ENCODE assay signal across 9 mouse cellular contexts in the genomic region with DNA sequence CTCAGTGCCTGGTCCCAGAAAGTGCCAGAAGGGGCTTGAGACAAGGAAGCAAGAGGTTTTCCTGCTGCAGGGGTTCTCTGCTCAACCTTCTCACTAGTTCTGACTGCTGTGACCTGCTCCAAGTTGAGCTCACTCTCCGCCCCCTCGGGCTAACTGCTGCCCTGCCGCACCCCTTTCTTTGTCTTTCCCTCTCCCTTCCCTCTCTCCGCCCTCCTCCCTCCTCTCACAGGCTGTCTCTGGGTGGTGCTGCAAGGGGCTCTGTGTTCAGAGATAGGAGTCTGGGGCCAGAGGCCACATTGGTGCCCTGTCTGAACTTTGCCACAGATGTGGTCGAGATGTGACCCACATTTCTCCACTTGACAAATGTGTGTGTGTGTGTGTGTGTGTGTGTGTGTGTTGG. TPM values are rescaled to one million over a fixed set of nuclear protein-coding genes. Genes with fewer than 3 reads are reported as not detected.
DNase-seq lines count a peak whose midpoint lies in the region; ATAC-seq lines count a peak whose summit lies in the region.
"Had no signal": no experiment of that assay in that cellular context is flagged by ENCODE, and none has a peak within 500 bp of the region (broad histone marks: within the 10 kb centered on the region; RNA-seq: fewer than 3 reads in every experiment).

A gene (minus strand): TSS at position 375 of the 400 bp plus-strand sequence.

- no peak within 1 kb of the TSS; the same call in 1 of the 2 replicates for H3K4me3 ChIP-seq in forebrain, embryonic 10.5 days
- H3K4me3 ChIP-seq in forebrain, embryonic 13.5 days = no peak within 1 kb of the TSS
- peak within 1 kb of the TSS; percentile 27 for H3K4me3 ChIP-seq in liver, embryonic 12.5 days

- no peaks in the 10 kb centered on the region for H3K27me3 ChIP-seq in forebrain, embryonic 10.5 days (ENCODE audit: poor library complexity, severe bottlenecking)
- H3K27me3 ChIP-seq in forebrain, embryonic 13.5 days = no peaks in the 10 kb centered on the region
- no peaks in the 10 kb centered on the region for H3K27me3 ChIP-seq in liver, embryonic 12.5 days (replicated peaks)

- peaks cover 54% of the 10 kb centered on the region for H3K4me1 ChIP-seq in forebrain, embryonic 10.5 days
- 0 out of 2 replicates have a peak, but pooled peaks cover 7% of the 10 kb centered on the region for H3K4me1 ChIP-seq in forebrain, embryonic 13.5 days
- peaks cover 57% of the 10 kb centered on the region for H3K4me1 ChIP-seq in liver, embryonic 12.5 days

- H3K9me3 ChIP-seq in forebrain, embryonic 10.5 days = no peaks in the 10 kb centered on the region
- H3K9me3 ChIP-seq in forebrain, embryonic 13.5 days (replicated peaks) = no peaks in the 10 kb centered on the region
- no peaks in the 10 kb centered on the region for H3K9me3 ChIP-seq in liver, embryonic 12.5 days (replicated peaks)

- peak; percentile 52 for DNase-seq in forebrain, embryonic 10.5 days (ENCODE audit: extremely low spot score, low spot score)
- DNase-seq in urinary bladder, adult 2 months (ENCODE audit: low spot score) = no peak
- no peak for DNase-seq in urinary bladder, postnatal 25 days (ENCODE audit: low spot score)
- no peak for DNase-seq in right cerebral cortex, postnatal 14 days
- no peak for DNase-seq in spleen, postnatal 36 days (ENCODE audit: low spot score in 2 of 2)
- DNase-seq: cerebellum, adult 9-11 months had no signal

- H3K36me3 ChIP-seq in forebrain, embryonic 10.5 days (replicated peaks) = no peaks in the 10 kb centered on the region
- H3K36me3 ChIP-seq in forebrain, embryonic 13.5 days (ENCODE audit: poor library complexity, severe bottlenecking) = no peaks in the 10 kb centered on the region
- no peaks in the 10 kb centered on the region for H3K36me3 ChIP-seq in liver, embryonic 12.5 days

- no peak for ATAC-seq in forebrain, embryonic 13.5 days
- peak; percentile 93 for ATAC-seq in liver, embryonic 12.5 days
- ATAC-seq in frontal cortex, adult (ENCODE audit: low TSS enrichment) = no peak

- H3K4me2 ChIP-seq in forebrain, embryonic 13.5 days = no peak within 1 kb of the TSS
- peak within 1 kb of the TSS; percentile 65 for H3K4me2 ChIP-seq in liver, embryonic 12.5 days

- WGBS in forebrain, embryonic 10.5 days = 14% methylated on average over 5 of the region's 5 CpGs
- 19% methylated on average over 5 of the region's 5 CpGs for WGBS in forebrain, embryonic 13.5 days
- WGBS in liver, embryonic 12.5 days (ENCODE audit: insufficient replicate concordance) = 1% methylated on average over 5 of the region's 5 CpGs

- no peak within 1 kb of the TSS; the same call in 1 of the 2 replicates for H3K9ac ChIP-seq in forebrain, embryonic 13.5 days
- peak within 1 kb of the TSS; percentile 56 for H3K9ac ChIP-seq in liver, embryonic 12.5 days

- peak within 1 kb of the TSS; percentile 78 for H3K27ac ChIP-seq in forebrain, embryonic 10.5 days
- H3K27ac ChIP-seq in forebrain, embryonic 13.5 days = no peak within 1 kb of the TSS
- peak within 1 kb of the TSS; percentile 75 for H3K27ac ChIP-seq in liver, embryonic 12.5 days

RNA-seq across cellular contexts. Expression of the gene that starts here (rescaled TPM):
- polyA plus RNA-seq in forebrain, embryonic 10.5 days (2016; fragmentation: Nextera tagmentation; extraction: Ambion mirVana) = 2.6 and 3.6 TPM in 2 replicates
- 1.1 and 1.9 TPM in 2 replicates for polyA plus RNA-seq in forebrain, embryonic 13.5 days (2015; fragmentation: Nextera tagmentation; extraction: Ambion mirVana)
- 61.5 and 102 TPM in 2 replicates for polyA plus RNA-seq in urinary bladder, adult 2 months (2012; rRNA removed)
- polyA plus RNA-seq in liver, embryonic 12.5 days (2016; fragmentation: Nextera tagmentation; extraction: Ambion mirVana) = 4.8 and 5.4 TPM in 2 replicates
